Mouse (Mus musculus): ENCODE measurements at regions not wholly inside any gene's neighbourhood (a gene's known extent, or its start where the extent isn't known, plus 50 kb on each side); places are given as distances from the start of the nearest gene placed in this dataset.

- DNase-seq, result no peak
These were observed 51.5 kb upstream of the Stmnd1 start for GRCm38 (mm10) chr13:46222031-46222430.

GRCm38 (mm10) chr13:46218101-46218701 is 55.3 kb upstream of the Stmnd1 start:
- peak; percentile 90 for DNase-seq

- DNase-seq, result no peak
These were observed 56.3 kb upstream of the Stmnd1 start for GRCm38 (mm10) chr13:46216954-46217838.

- no peak for DNase-seq
These were observed 70.0 kb upstream of the Stmnd1 start for GRCm38 (mm10) chr13:46203551-46203950.

GRCm38 (mm10) chr13:46202586-46202985 is 70.9 kb upstream of the Stmnd1 start:
- no peak for DNase-seq

GRCm38 (mm10) chr13:46201029-46201599 is 72.4 kb upstream of the Stmnd1 start:
- no peak for DNase-seq

GRCm38 (mm10) chr13:46193131-46193530 is 80.4 kb upstream of the Stmnd1 start:
- no peak for DNase-seq

GRCm38 (mm10) chr13:46189726-46190125 is 83.8 kb upstream of the Stmnd1 start:
- DNase-seq, result peak; percentile 28 to 64

GRCm38 (mm10) chr13:46182851-46183250 is 90.7 kb upstream of the Stmnd1 start:
- peak in 1 of 2 experiments; percentile 20 for DNase-seq

GRCm38 (mm10) chr13:46180606-46181133 is 92.9 kb upstream of the Stmnd1 start:
- DNase-seq, result no peak

- DNase-seq, result no peak
These were observed 93.6 kb upstream of the Stmnd1 start for GRCm38 (mm10) chr13:46179916-46180315.

GRCm38 (mm10) chr13:46173103-46173502 is 100.4 kb upstream of the Stmnd1 start:
- peak; percentile 19 to 34 for DNase-seq

GRCm38 (mm10) chr13:46162025-46162374 is 111.5 kb upstream of the Stmnd1 start:
- peak; percentile 85 to 86 for DNase-seq

GRCm38 (mm10) chr13:46161261-46162024 is 112.1 kb upstream of the Stmnd1 start:
- DNase-seq, result peak in 1 of 2 experiments; percentile 5

- DNase-seq, result no peak
These were observed 114.2 kb upstream of the Stmnd1 start for GRCm38 (mm10) chr13:46159354-46159753.

- DNase-seq, result peak; percentile 63 to 66
These were observed 120.0 kb upstream of the Stmnd1 start for GRCm38 (mm10) chr13:46153282-46154260.

- DNase-seq, result no peak
These were observed 133.5 kb upstream of the Stmnd1 start for GRCm38 (mm10) chr13:46140006-46140405.

GRCm38 (mm10) chr13:46139251-46139650 is 134.3 kb upstream of the Stmnd1 start:
- no peak for DNase-seq

GRCm38 (mm10) chr13:46135411-46135810 is 138.1 kb upstream of the Stmnd1 start:
- DNase-seq, result no peak

- DNase-seq, result no peak
These were observed 144.2 kb upstream of the Stmnd1 start for GRCm38 (mm10) chr13:46129236-46129855.

GRCm38 (mm10) chr13:46123446-46123845 is 150.1 kb upstream of the Stmnd1 start:
- no peak for DNase-seq
